Mouse (Mus musculus): ENCODE data around the gene Slc4a8.
A peak's percentile ranks its signal among the peaks of the same experiment; 100 is the strongest.
"Not testable (repeated sequence)": the region's sequence is repeated elsewhere in the genome, so short reads cannot be mapped to it uniquely, and the experiment has no call there.

Slc4a8 gene

DNA sequence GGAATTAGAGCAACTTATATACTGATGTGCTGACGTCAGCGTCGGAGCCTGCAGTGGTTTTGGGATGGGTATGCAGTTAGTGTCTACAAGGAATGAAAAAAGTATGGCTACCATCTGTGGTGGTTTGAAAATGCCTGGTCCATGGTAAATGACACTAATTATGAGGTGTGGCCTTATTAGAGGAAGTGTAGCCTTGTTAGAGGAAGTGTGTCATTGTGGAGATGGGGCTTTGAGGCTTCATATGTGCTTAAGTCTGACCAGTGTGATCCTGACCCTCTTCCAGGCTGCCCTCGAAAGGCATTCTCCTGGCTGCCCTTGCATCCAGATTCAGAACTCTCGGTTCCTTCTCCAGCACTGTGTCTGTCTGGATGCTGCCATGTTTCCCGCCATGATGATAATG, 18.3 kb upstream of the Slc4a8 start:
- DNase-seq (ENCODE audit: low read depth, low spot score), result no peak

DNA sequence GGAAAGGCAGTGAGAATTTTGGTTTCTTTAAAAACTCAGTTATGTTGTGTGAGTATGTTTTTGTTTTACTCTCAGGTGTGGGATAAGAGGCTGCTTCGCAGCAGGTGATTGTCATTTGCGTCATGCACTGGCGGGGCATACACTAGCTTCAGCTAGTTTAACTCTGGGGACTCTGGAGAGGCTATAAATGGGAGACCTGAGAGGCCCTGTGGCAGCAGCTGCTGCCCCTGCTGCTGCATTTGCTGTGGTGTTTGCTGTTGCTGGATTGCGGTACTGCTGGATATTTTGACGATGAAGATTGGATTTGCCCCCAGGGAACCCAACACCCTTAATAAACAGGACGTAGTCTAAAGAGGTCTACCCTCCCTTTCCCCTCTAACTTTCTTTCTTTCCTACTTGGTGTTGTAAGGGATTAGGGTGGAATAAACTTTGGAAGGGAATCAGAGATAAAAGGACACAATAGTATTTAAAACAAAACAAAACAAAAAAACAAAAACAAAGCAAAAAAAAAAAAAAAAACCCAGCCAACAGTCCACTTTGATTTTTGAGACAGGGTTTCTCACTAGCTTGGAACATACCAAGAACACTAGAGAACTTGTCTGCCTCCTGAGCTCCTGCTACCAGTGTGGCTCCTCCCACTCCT, 14.9 kb upstream of the Slc4a8 start:
- no peak for DNase-seq (ENCODE audit: low read depth, low spot score)

DNA sequence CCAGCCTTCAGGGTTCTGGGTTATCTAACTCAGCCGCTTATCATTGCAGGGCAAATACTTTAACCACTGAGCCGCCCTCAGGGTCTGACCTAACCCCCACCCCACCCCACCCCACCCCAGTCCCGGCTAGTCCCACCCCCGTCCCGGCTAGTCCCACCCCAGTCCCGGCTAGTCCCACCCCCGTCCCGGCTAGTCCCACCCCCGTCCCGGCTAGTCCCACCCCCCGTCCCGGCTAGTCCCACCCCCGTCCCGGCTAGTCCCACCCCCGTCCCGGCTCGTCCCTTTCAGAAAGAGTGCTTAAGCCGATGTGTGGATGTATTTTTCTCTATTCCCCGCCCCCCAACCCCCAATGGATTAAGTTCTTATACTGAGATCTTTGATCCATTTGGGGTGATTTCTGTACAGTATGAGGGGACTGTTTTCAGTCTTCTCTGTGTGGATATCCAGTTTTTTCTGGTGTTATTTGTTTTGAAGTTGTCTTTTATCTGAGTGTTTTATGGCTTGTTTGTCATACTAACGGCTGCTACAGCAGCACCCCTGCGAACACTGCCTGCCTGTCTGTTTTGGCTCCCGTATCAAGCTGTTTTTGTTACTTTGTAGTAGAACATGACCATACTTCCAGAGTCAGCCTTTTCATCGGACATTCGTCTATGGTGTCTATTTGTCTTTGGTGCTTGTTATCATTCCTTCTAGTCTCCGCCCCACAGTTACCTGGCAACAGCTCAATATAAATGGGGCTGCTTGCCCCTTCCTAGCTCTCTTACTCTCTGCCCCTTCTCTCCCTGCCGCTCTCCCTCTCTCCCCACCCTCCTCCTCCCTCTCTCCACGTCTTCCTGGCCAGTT, 14.2 kb upstream of the Slc4a8 start:
- no peak for DNase-seq (ENCODE audit: low read depth, low spot score)

DNA sequence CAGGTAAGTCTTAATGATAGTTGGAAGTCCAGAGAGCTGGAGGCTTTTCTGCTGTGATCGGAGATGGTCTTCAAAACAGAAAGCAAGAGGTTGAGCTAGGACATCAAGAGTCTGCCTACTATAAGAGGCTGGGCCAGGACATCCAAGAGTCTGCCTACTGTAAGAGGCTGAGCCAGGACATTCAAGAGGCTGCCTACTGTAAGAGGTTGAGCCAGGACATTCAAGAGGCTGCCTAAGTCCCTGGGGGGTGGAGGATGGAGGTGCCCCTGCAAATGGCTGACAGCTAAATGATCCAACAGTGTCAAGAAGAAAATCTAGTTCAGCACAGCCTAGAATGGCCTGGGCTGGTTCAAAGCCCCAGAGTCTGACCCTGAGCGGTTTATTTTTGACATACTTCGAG, 13.0 kb upstream of the Slc4a8 start:
- no peak for DNase-seq (ENCODE audit: low read depth, low spot score)

GRCm38 (mm10) chr15:100749751-100750538, 11.6 kb upstream of the Slc4a8 start:
- DNase-seq (ENCODE audit: low read depth, low spot score), result no peak

DNA sequence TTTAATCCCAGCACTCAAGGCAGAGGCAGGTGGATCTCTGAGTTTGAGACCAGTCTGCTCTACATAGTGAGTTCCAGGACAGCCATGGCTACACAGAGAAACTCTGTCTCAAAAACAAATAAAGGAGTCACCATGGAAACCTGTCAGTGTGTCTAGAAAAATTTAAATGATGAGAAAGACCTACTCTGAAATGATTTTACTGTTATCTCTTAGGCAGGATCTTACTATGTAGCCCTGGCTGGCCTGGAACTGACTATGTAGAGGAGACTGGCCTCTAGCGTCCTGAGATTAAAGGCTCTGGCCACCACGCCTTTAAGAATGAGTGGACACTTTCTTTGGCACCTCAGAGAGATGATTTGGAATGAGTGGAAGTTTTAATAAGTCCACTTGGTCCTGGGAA, 9.1 kb upstream of the Slc4a8 start:
- DNase-seq (ENCODE audit: low read depth, low spot score), result no peak

GRCm38 (mm10) chr15:100753045-100753444, 8.5 kb upstream of the Slc4a8 start:
- no peak for DNase-seq (ENCODE audit: low read depth, low spot score)

- DNase-seq (ENCODE audit: low read depth, low spot score), result peak; percentile 65
These were observed 7.5 kb upstream of the Slc4a8 start for GRCm38 (mm10) chr15:100754041-100754440.

- DNase-seq (ENCODE audit: low read depth, low spot score), result no peak
These were observed 6.6 kb upstream of the Slc4a8 start for GRCm38 (mm10) chr15:100754805-100755497.

- no peak for DNase-seq (ENCODE audit: low read depth, low spot score)
These were observed 6.1 kb upstream of the Slc4a8 start for GRCm38 (mm10) chr15:100755498-100755859.

DNA sequence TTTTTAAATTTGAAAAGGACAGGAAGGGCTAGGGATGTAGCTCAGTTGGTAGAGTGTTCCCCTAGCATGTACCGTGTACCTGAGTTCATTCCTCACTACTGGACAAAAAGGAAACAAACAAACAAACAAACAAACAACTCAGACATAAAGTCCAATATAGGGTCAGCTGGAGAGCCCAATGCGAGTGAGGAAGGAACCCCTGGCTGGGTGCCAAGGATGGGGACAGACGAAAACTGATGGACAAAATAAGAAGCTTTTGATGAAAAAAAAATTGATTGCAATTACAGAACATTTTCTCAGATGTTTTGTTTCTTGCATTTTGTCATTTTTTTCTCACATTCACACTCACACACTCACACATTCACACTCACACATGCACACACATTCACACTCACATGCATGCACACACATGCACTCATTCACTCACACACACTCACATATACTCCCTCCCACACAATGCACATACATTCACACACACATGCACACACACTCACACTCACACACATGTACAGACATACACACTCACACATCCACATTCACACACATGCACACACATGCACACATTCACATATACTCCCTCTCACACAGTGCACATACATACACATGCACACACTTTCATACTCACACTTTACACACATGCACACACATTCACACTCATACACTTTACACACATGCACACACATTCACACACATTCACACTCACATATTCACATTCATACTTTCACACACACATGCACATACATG, 5.5 kb upstream of the Slc4a8 start:
- no peak for DNase-seq (ENCODE audit: low read depth, low spot score)

- peak; percentile 69 for DNase-seq (ENCODE audit: low read depth, low spot score)
These were observed 4.0 kb upstream of the Slc4a8 start for GRCm38 (mm10) chr15:100757527-100757978.

DNA sequence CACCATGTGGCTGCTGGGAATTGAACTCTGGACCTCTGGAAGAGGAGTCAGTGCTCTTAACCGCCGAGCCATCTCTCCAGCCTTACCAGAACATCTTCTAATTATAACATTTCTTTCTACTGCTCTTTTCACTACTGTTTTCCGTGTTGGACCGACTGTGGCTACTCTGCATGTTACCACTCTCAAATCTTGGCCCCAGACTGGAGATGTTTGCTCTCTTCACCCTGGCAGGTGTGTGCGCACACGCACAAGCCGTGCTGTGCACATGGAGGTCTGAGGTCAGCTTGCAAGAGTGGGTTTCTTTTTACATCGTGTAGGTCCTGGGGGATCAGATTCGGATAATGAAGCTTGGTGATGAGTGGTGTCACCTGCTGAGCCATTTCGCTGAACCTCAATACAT, 2.3 kb upstream of the Slc4a8 start:
- no peak for DNase-seq (ENCODE audit: low read depth, low spot score)

- no peak for DNase-seq (ENCODE audit: low read depth, low spot score)
These were observed 520 bp upstream of the Slc4a8 start for GRCm38 (mm10) chr15:100761036-100761418.

DNA sequence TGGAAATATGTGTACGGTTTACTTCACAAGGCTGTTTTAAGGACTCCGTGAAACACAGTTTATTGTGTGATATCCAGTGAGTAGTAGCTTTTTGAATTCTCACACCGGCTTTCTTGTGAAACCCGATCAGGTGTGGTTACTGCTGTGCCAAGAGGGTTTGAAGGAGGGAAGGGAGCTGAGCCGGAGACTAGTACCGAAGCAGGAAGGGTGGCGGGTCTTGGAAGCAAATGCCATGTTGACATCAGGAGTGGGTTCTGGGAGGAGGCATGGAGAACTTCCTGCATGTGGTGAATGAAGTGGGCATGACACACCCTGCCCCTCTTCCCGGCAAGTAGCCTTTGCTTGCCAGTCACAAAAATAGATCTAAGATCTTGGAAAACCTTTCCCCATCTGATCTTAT, 1.1 kb downstream of the Slc4a8 start:
- DNase-seq (ENCODE audit: low read depth, low spot score), result no peak

DNA sequence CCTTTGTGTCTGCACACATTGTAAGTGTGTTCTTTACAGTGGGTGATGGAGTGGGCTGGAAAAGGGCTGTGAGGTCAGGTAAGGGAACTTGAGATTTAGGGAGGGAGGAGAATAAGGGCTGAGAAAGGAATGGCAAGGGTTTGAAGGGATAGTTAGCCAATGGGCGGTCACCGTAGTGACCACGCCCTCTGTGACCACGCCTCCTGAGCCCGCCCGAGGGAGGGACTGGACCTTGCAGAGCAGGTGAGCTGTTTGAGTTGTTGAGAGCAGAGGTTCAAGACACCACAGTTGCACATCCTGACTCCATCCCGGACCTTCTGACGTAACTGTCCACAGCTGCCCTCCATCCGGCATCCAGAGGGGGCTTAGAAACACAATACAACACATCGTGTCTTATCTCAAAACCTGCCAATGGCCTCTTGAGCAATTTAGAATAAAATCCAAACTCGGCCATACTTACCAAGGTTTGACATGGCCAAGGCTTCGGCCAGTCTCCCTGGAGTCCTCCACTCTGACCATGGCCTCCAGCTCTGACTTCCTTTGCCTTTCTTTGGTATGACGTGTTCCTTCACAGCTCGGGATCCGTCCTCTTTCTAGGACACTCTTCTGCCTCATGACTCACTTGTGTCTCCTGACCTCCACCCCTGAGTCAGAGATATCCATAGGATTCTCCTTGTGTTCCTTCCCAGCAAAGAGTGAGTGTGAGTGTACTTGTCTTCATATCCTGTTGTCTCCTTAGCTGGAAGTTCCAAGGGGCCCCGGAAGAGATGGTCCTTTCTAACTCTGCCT, 2.8 kb downstream of the Slc4a8 start:
- DNase-seq (ENCODE audit: low read depth, low spot score), result no peak

- DNase-seq (ENCODE audit: low read depth, low spot score), result no peak
These were observed 5.3 kb downstream of the Slc4a8 start for GRCm38 (mm10) chr15:100766826-100767225.

GRCm38 (mm10) chr15:100767851-100768250, 6.3 kb downstream of the Slc4a8 start:
- no peak for DNase-seq (ENCODE audit: low read depth, low spot score)

GRCm38 (mm10) chr15:100769023-100769422, 7.5 kb downstream of the Slc4a8 start:
- DNase-seq (ENCODE audit: low read depth, low spot score), result not testable (repeated sequence)

GRCm38 (mm10) chr15:100770338-100770737, 8.8 kb downstream of the Slc4a8 start:
- no peak for DNase-seq (ENCODE audit: low read depth, low spot score)
